Mouse (Mus musculus): ENCODE results near the gene Ano6. TPM values are rescaled to one million over a fixed set of nuclear protein-coding genes. Genes with fewer than 3 reads are reported as not detected.

Gene Ano6
- polyA plus RNA-seq, 1 experiment from 2014 or later = 54.0 TPM

DNA sequence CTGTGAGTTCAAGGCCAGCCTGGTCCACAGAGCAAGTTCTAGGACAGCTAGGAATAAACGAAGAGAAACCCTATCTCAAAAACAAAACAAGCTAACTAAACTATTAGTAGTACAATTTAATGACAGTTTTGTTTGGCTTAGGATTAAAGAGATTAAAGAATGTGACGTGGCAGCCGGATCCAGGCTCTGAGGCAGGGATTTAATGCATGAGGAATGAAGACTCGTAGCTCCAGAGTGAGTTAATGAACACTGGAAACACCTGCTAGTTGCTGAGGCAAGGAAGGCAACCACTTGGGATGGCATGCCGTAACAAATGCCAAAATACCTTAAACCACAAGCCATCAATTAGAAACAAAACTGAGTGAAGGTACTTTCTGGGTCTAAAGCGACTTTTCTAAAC, 153.7 kb downstream of the Ano6 start:
- H3K4me1 ChIP-seq = 0 out of 2 replicates have a peak, but pooled peaks cover 3% of the 10 kb centered on the region
- peaks cover 45% of the 10 kb centered on the region for H3K36me3 ChIP-seq
- H3K9me3 ChIP-seq (replicated peaks) = no peaks in the 10 kb centered on the region
- H3K4me3 ChIP-seq (replicated peaks) = no peak overlapping the region
- H3K9ac ChIP-seq = no peak overlapping the region
- WGBS = 62% methylated on average over 6 of the region's 6 CpGs
- no peak overlapping the region for H3K4me2 ChIP-seq
- no peak for ATAC-seq (replicated peaks; ENCODE audit: low FRiP score)
- H3K27ac ChIP-seq = no peak overlapping the region
- H3K27me3 ChIP-seq = no peaks in the 10 kb centered on the region

DNA sequence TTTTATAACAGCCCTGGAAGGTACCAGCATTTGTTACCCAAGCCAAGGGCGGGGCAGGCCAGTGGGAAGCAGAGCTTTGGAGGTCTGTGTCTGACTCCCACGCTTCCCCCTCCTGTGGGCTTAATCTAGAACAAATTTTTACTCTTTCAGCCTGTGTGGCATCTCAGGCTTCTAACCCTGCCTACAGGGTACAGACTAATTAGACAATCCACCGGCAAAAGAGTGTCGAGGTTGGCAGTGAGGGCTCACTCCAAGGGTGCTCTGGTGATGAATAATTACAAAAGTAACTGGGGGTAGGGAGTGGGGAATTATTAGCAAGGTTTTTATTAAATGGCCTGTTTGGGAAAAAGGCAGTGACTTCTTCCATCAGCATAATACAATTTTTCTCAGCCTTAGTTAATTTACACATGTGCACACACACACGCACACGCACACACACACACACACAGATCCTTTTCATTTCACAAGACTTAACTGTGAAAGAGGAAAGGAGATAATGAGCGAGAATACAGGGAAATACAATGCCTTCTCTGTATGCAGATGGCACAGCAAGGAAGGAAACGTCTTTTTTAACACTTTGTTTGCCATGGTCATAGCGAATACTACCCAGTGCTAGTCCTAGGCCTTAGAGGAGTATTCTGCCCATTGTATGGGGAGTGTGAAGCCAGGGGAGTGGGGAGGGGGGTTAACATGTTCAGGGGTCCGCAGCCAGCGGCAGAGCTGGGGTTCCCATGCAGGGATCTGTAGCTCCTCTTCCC, 155.5 kb downstream of the Ano6 start:
- 68% methylated on average over 11 of the region's 11 CpGs for WGBS
- Histone ChIP-seq H3K4me3 (replicated peaks) (no peak overlapping the region), H3K27ac (no peak overlapping the region), H3K9me3 (replicated peaks) (no peaks in the 10 kb centered on the region), H3K4me1 (peaks cover 6% of the 10 kb centered on the region; the same call in 1 of the 2 replicates), H3K4me2 (no peak overlapping the region), H3K27me3 (no peaks in the 10 kb centered on the region), H3K9ac (no peak overlapping the region), H3K36me3 (peaks cover 50% of the 10 kb centered on the region)
- no peak for ATAC-seq (replicated peaks; ENCODE audit: low FRiP score)

DNA sequence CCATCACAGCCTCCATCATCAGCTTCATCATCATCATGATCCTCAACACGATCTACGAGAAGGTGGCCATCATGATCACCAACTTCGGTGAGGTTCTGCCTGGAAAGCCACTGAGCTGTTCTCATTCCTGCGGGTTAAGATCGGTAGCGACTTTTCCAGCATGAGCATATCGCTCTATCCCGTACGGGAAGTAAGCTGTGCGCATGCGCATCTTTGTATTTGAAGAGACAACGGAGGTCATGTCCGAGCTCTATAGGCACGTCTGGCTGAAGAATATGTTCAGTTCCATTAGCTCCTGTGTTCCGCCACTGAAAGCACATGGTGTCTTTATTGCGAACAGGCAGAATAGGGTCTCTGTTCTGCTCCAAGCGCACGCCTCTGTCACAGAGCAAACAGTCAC, 157.8 kb downstream of the Ano6 start:
- Histone ChIP-seq H3K36me3 (peaks cover 44% of the 10 kb centered on the region), H3K9me3 (replicated peaks) (no peaks in the 10 kb centered on the region), H3K4me3 (replicated peaks) (no peak overlapping the region), H3K4me2 (no peak overlapping the region), H3K27ac (no peak overlapping the region), H3K4me1 (peaks cover 10% of the 10 kb centered on the region; the same call in 1 of the 2 replicates), H3K9ac (no peak overlapping the region), H3K27me3 (no peaks in the 10 kb centered on the region)
- ATAC-seq (replicated peaks; ENCODE audit: low FRiP score) = no peak
- 96% methylated on average over 18 of the region's 18 CpGs for WGBS

DNA sequence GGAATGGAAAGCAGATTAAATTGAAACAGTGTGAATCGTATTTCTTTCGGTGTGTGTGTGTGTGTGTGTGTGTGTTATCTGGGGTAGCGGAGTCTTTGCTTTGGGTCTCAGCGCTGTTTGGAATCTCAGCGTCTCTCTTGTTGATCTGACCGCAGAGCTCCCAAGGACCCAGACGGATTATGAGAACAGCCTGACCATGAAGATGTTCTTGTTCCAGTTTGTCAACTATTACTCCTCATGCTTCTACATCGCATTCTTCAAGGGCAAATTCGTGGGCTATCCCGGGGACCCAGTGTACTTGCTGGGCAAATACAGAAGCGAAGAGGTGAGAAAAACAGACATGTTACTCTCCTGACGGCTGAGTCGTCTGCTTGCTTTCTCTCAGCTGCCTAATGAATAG, 158.7 kb downstream of the Ano6 start:
- H3K4me2 ChIP-seq = no peak overlapping the region
- H3K27ac ChIP-seq = no peak overlapping the region
- no peak overlapping the region for H3K4me3 ChIP-seq (replicated peaks)
- H3K27me3 ChIP-seq = no peaks in the 10 kb centered on the region
- no peaks in the 10 kb centered on the region for H3K9me3 ChIP-seq (replicated peaks)
- peaks cover 10% of the 10 kb centered on the region; the same call in 1 of the 2 replicates for H3K4me1 ChIP-seq
- no peak overlapping the region for H3K9ac ChIP-seq
- no peak for ATAC-seq (replicated peaks; ENCODE audit: low FRiP score)
- peaks cover 53% of the 10 kb centered on the region for H3K36me3 ChIP-seq
- WGBS = 92% methylated on average over 13 of the region's 13 CpGs

DNA sequence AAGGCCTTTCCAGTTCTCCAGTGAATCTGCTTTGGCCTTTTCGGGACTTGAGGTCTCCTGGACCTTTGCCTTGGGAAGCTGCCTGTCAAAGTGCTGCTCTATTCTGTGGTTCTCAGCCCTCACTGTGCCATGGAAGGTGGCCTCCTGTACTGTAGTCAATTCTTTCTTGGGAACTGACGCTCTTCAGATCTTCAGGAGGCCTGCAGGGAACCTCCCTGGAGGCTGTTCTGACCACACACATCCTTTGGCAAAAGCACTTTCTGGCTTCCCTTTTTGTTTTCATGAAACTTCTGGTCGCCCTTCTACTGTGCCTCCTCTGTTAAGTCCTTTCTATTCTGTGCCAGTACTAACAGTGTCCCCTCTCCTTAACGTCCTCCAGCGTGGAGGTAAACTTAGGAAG, 160.9 kb downstream of the Ano6 start:
- Histone ChIP-seq H3K4me3 (replicated peaks) (no peak overlapping the region), H3K9ac (no peak overlapping the region), H3K4me1 (peaks cover 7% of the 10 kb centered on the region; the same call in 1 of the 2 replicates), H3K36me3 (peaks cover 74% of the 10 kb centered on the region), H3K27ac (no peak overlapping the region), H3K9me3 (replicated peaks) (no peaks in the 10 kb centered on the region), H3K27me3 (no peaks in the 10 kb centered on the region), H3K4me2 (no peak overlapping the region)
- whole genome bisulfite sequencing = 70% methylated on average over 5 of the region's 5 CpGs
- no peak for ATAC-seq (replicated peaks; ENCODE audit: low FRiP score)

DNA sequence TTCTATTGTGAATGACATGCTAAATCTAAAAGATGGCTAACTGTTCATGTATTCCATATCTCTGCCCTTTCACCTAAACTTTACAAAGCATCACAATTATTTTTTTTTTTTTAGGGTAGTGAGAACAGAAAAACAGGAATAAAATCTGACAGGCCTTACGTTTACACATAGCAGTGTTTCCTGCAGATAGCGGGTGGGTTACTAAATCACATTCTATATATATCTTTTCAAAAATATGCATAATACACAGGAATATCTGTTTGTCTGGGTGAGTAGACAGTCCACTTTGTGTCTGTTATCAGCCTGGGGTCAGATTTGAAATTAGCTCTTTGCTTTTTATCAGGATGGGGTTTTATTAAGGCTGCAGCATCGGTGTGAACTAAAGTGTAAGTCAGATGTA, 166.0 kb downstream of the Ano6 start:
- Histone ChIP-seq H3K9me3 (replicated peaks) (no peaks in the 10 kb centered on the region), H3K4me1 (no peaks in the 10 kb centered on the region), H3K27me3 (no peaks in the 10 kb centered on the region), H3K4me2 (no peak overlapping the region), H3K4me3 (replicated peaks) (no peak overlapping the region), H3K36me3 (peaks cover 75% of the 10 kb centered on the region), H3K9ac (no peak overlapping the region), H3K27ac (no peak overlapping the region)
- ATAC-seq (replicated peaks; ENCODE audit: low FRiP score) = no peak
- 72% methylated on average over 3 of the region's 3 CpGs for WGBS

DNA sequence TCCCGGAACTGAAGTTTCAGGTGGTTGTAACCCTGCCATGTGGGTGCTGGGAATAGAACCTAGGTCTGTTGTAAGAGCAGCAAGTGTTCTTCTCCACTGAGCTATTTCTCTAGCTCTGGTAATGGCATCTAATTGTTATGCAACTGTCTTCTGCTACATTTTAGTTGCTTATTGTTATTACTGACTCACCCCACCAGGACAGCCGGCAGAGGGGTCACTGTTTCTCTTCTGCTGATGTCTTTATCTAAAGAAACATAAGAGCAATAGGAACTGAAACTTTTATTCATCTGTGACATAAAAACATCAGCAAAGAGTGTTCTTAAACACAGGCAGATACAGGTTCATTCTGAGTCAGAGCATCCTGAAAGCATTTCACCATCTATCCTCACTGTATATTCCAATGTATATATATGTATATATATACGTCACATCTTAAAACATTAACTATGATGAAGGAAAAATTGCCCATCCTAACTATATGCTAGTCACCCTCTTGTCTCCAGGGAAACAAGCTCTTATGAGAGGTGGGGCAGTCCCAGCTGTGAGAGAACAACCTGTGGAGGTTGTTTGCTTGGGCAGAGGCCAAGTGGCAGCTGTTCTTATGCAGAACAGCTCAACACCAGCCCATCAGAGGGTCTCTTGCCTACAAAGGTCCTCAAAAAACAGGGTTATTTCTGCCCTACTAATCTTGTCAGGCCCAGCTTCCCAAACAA, 171.9 kb downstream of the Ano6 start:
- peaks cover 55% of the 10 kb centered on the region for H3K36me3 ChIP-seq
- H3K27me3 ChIP-seq = no peaks in the 10 kb centered on the region
- 87% methylated on average over 3 of the region's 3 CpGs for WGBS
- H3K4me2 ChIP-seq = no peak overlapping the region
- H3K4me3 ChIP-seq (replicated peaks) = no peak overlapping the region
- no peak overlapping the region for H3K9ac ChIP-seq
- H3K9me3 ChIP-seq (replicated peaks) = no peaks in the 10 kb centered on the region
- no peaks in the 10 kb centered on the region for H3K4me1 ChIP-seq
- H3K27ac ChIP-seq = no peak overlapping the region
- ATAC-seq (replicated peaks; ENCODE audit: low FRiP score) = no peak

DNA sequence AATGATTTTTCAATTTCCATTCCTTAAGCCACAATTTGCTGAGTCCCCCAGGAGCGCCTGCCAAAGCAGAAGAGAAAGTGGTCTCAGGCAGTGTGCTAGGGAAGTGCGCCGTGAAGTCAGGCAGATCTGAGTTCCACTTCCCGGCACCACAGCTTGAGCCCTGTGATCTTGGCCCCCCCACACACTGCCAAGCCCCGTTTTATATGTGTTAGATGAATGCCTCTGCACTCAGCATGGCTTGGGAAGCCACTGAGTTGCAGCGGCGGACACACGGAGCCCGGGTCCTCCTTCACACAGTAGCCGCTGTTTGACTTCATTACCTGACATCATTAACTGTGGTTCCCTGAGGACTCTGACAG, 172.5 kb downstream of the Ano6 start:
- Histone ChIP-seq H3K4me2 (no peak overlapping the region), H3K9ac (no peak overlapping the region), H3K4me1 (no peaks in the 10 kb centered on the region), H3K36me3 (peaks cover 55% of the 10 kb centered on the region), H3K27ac (no peak overlapping the region), H3K9me3 (replicated peaks) (no peaks in the 10 kb centered on the region), H3K27me3 (no peaks in the 10 kb centered on the region), H3K4me3 (replicated peaks) (no peak overlapping the region)
- 64% methylated on average over 10 of the region's 10 CpGs for WGBS
- ATAC-seq (replicated peaks; ENCODE audit: low FRiP score) = 0 out of 2 replicates have a peak, but pooled peaks have one; percentile 25

DNA sequence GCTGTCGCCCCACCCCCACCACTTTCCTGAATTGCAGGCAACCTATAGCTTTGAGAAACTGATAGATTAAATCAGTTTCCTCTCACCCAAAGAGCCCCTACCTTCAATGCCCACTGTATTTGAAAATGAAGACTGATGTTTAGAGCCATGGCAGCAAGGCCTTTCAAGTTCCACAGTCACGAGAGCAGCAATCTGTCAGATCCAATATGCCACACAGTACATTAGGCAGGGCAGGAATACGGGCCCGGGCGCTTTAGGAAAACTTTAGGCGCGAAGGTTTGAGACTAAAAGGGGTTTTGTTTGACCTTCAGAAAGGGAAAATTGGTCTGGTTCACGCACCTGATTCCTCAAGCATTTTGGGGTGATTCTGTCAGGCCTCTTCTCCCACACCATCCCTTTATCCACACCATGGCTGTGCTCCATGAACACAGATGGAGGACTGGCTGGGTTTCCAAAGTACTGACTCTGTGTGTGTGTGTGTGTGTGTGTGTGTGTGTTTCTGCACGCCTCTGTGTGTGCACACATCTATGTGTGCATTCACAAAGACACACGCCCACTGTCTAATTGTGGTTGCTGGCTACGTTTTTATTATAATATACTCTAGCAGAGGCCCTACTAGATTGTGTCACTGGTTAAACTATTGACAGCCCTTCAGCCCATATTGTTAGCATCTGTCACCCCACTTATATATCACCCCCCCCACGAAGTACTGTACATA, 173.0 kb downstream of the Ano6 start:
- Histone ChIP-seq H3K4me1 (no peaks in the 10 kb centered on the region), H3K27me3 (no peaks in the 10 kb centered on the region), H3K4me3 (replicated peaks) (no peak overlapping the region), H3K9me3 (replicated peaks) (no peaks in the 10 kb centered on the region), H3K4me2 (no peak overlapping the region), H3K36me3 (peaks cover 54% of the 10 kb centered on the region), H3K9ac (no peak overlapping the region), H3K27ac (no peak overlapping the region)
- WGBS = 90% methylated on average over 12 of the region's 12 CpGs
- no peak for ATAC-seq (replicated peaks; ENCODE audit: low FRiP score)

DNA sequence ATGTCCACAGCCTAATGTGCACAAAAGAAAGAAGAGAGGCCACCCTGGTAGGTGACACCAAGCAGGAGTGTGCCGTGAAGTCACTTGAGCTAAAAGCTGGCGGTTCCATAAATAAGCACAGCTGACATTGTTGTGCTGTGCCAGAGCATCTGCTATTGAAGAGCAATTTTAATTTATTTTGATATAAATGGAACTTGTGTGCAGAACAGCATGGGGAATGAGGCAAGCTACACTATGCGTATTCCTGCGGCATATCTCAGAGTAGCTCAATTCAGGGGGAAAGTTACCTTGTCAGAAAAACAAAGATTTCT, 173.6 kb downstream of the Ano6 start:
- Histone ChIP-seq H3K27me3 (no peaks in the 10 kb centered on the region), H3K9me3 (replicated peaks) (no peaks in the 10 kb centered on the region), H3K4me1 (no peaks in the 10 kb centered on the region), H3K36me3 (peaks cover 53% of the 10 kb centered on the region), H3K4me3 (replicated peaks) (no peak overlapping the region), H3K9ac (no peak overlapping the region), H3K4me2 (no peak overlapping the region), H3K27ac (no peak overlapping the region)
- 74% methylated on average over 4 of the region's 4 CpGs for WGBS
- no peak for ATAC-seq (replicated peaks; ENCODE audit: low FRiP score)

DNA sequence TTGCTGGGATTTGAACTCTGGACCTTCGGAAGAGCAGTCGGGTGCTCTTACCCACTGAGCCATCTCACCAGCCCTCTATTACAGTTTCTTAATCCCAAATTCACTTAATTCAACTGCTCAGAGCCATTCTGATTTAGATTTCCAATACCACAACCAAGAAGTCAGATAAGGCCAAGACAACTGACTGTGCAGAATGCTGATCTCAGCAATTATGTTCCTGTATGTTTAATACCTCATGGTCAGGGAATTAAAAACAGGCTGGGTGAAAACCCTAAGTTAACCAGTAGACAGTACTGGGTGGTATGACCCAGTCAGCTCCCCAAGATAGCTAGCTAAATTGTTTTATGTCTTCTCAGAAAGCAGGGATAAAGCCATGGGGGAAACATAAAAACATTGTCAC, 176.3 kb downstream of the Ano6 start:
- no peaks in the 10 kb centered on the region for H3K9me3 ChIP-seq (replicated peaks)
- H3K27ac ChIP-seq = no peak overlapping the region
- no peak overlapping the region for H3K9ac ChIP-seq
- H3K27me3 ChIP-seq = no peaks in the 10 kb centered on the region
- no peaks in the 10 kb centered on the region for H3K4me1 ChIP-seq
- no peak overlapping the region for H3K4me2 ChIP-seq
- no peak overlapping the region for H3K4me3 ChIP-seq (replicated peaks)
- ATAC-seq (replicated peaks; ENCODE audit: low FRiP score) = no peak
- WGBS = 93% methylated on average over 2 of the region's 2 CpGs
- H3K36me3 ChIP-seq = peaks cover 63% of the 10 kb centered on the region

DNA sequence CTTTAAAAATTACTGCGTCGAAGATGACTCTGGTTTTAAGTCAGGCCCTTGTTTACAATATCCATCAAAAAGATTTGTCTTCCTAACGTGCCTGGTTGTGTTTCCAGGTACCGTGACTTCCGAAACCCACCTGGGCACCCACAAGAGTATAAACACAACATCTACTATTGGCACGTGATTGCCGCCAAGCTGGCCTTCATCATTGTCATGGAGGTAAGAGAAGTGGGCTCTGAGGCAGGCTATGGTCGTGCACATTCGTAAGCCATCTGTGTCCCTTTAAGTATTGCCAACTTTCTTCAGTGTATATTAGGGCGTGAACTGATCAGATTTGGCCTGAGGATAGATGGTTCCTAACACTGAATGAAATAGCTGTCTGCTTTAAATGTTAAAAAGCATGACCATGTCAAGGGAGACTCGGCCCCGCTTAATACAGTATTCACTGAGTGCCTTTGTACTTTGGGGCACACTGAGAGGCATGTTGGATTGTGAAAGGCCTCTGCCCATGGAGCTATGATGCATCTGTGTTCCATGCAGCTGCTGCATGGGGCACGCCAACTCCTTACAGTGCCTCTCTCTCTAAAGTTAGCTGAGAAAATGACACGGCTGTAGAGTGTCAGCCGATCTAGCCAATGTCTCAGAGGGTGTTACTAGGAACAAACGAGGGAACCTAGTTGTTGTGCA, 177.0 kb downstream of the Ano6 start:
- ATAC-seq (replicated peaks; ENCODE audit: low FRiP score) = no peak
- H3K4me2 ChIP-seq = no peak overlapping the region
- WGBS = 87% methylated on average over 16 of the region's 16 CpGs

More for the DNA sequence above, 177.0 kb downstream of the Ano6 start:
- Histone ChIP-seq H3K27ac (no peak overlapping the region), H3K36me3 (peaks cover 64% of the 10 kb centered on the region), H3K27me3 (no peaks in the 10 kb centered on the region), H3K9me3 (replicated peaks) (no peaks in the 10 kb centered on the region), H3K4me1 (no peaks in the 10 kb centered on the region), H3K9ac (no peak overlapping the region), H3K4me3 (replicated peaks) (no peak overlapping the region)

Data from kidney, embryonic 15.5 days (tissue).